In genomic region chr4:152246011-152246410, GRCm38 (mm10) we compare ENCODE assay signal across 13 mouse cellular contexts. TPM values are rescaled to one million over a fixed set of nuclear protein-coding genes. Genes with fewer than 3 reads are reported as not detected.
A peak's percentile ranks its signal among the peaks of the same experiment; 100 is the strongest.
DNase-seq lines count a peak whose midpoint lies in the region; ATAC-seq and TF ChIP-seq lines count a peak whose summit lies in the region.
"Had no signal": no experiment of that assay in that cellular context is flagged by ENCODE, and none has a peak within 500 bp of the region (broad histone marks: within the 10 kb centered on the region; RNA-seq: fewer than 3 reads in every experiment).

No protein-coding gene starts in this region.

- peak; percentile 35; the same call in 1 of the 2 replicates for ATAC-seq in heart, embryonic 12.5 days (ENCODE audit: insufficient number of reproducible peaks, low FRiP score)
- ATAC-seq: lung, postnatal 0 days had no signal

- no peaks in the 10 kb centered on the region for H3K9me3 ChIP-seq in heart, embryonic 12.5 days (replicated peaks)
- H3K9me3 ChIP-seq: G1E had no signal

- no peak overlapping the region for H3K4me2 ChIP-seq in heart, embryonic 12.5 days

- TF ChIP-seq CTCF in kidney, adult 2 months (conservative IDR thresholded peaks at IDR 0.05; ENCODE audit: insufficient read depth, insufficient read length, low read depth, low read length): no peak

- TF ChIP-seq POLR2A in kidney, adult 2 months (IDR thresholded peaks at IDR 0.05; ENCODE audit: low read depth, low read length): no peak

- 46% methylated on average over 6 of the region's 6 CpGs for WGBS in heart, embryonic 12.5 days
- WGBS in kidney, adult 2 months: 90% methylated on average over 6 of the region's 6 CpGs

- H3K9ac ChIP-seq in heart, embryonic 12.5 days: no peak overlapping the region

- DNase-seq in layer of hippocampus, adult 18-20 months (ENCODE audit: low spot score in 2 of 2): peak; percentile 64 to 81
- DNase-seq in layer of hippocampus, adult 9-10 months (ENCODE audit: low spot score): no peak
- peak; percentile 79 to 81 for DNase-seq in left cerebral cortex, adult 9 months (ENCODE audit: low spot score in 2 of 2)
- DNase-seq in skeletal muscle tissue, adult 2 months (ENCODE audit: low read depth, low spot score): peak; percentile 77
- no peak for DNase-seq in kidney, adult 2 months
- DNase-seq in lung, postnatal 36 days: no peak
- DNase-seq: cerebellum, adult 9-11 months had no signal

- no peaks in the 10 kb centered on the region for H3K27me3 ChIP-seq in heart, embryonic 12.5 days (replicated peaks)
- H3K27me3 ChIP-seq in kidney, adult 2 months (replicated peaks; ENCODE audit: control insufficient read depth, insufficient read depth, low read length): no peaks in the 10 kb centered on the region

- peaks cover 59% of the 10 kb centered on the region for H3K4me1 ChIP-seq in heart, embryonic 12.5 days (replicated peaks)
- H3K4me1 ChIP-seq in kidney, adult 2 months (ENCODE audit: control insufficient read depth, insufficient read depth, low read length): no peaks in the 10 kb centered on the region

- peak overlapping the region; percentile 84 for H3K27ac ChIP-seq in heart, embryonic 12.5 days (ENCODE audit: poor library complexity, severe bottlenecking)
- no peak overlapping the region for H3K27ac ChIP-seq in kidney, adult 2 months (ENCODE audit: insufficient read depth, low read depth, low read length)

- no peak overlapping the region for H3K4me3 ChIP-seq in heart, embryonic 12.5 days
- no peak overlapping the region for H3K4me3 ChIP-seq in kidney, adult 2 months (ENCODE audit: insufficient read depth, low read depth, low read length)

- peaks cover 10% of the 10 kb centered on the region for H3K36me3 ChIP-seq in heart, embryonic 12.5 days
- H3K36me3 ChIP-seq in kidney, adult 2 months (ENCODE audit: control insufficient read depth, insufficient read depth, low read length): no peaks in the 10 kb centered on the region

RNA-seq across cellular contexts. Expression of gene Gpr153, which starts 28.0 kb away (rescaled TPM):
- total RNA-seq in layer of hippocampus, adult 18-20 months (2021): 1 to 10 TPM; 5.0 to 6.5 TPM
- 11.9 and 14.0 TPM in 2 replicates for polyA plus RNA-seq in heart, embryonic 12.5 days (2016; fragmentation: Nextera tagmentation; extraction: Ambion mirVana)
- 6.9 and 9.5 TPM in 2 replicates for polyA plus RNA-seq in kidney, adult 2 months (2012; rRNA removed)

RNA-seq across cellular contexts. Expression of gene Hes3, which starts 45.5 kb away (rescaled TPM):
- not detected for total RNA-seq in layer of hippocampus, adult 18-20 months (2021)
- not detected in 2 replicates for polyA plus RNA-seq in heart, embryonic 12.5 days (2016; fragmentation: Nextera tagmentation; extraction: Ambion mirVana)
- not detected in 2 replicates for polyA plus RNA-seq in kidney, adult 2 months (2012; rRNA removed)
- total RNA-seq: adrenal gland, adult 18-20 months; G1E; monocyte, adult 5-6 weeks had no signal
- polyA plus RNA-seq: G1E; limb, embryonic 11.5 days; lung, postnatal 0 days had no signal

RNA-seq across cellular contexts. Expression of gene Icmt, which starts 51.0 kb away (rescaled TPM):
- 10 to 100 TPM; 41.6 to 45.4 TPM for total RNA-seq in layer of hippocampus, adult 18-20 months (2021)
- polyA plus RNA-seq in heart, embryonic 12.5 days (2016; fragmentation: Nextera tagmentation; extraction: Ambion mirVana): 24.0 and 25.4 TPM in 2 replicates
- 31.2 and 32.5 TPM in 2 replicates for polyA plus RNA-seq in kidney, adult 2 months (2012; rRNA removed)

Comparison
In these comparisons a context has a peak if more than half of its experiments do, and no peak if none do; other contexts are left out.
1. DNase-seq: peak in layer of hippocampus, adult 18-20 months (2 of 2), left cerebral cortex, adult 9 months (2 of 2) and skeletal muscle tissue, adult 2 months (single experiment); none in layer of hippocampus, adult 9-10 months (single experiment), kidney, adult 2 months (single experiment) and lung, postnatal 36 days (single experiment).